8 mouse cellular contexts compared by ENCODE assay signal in the genomic region with DNA sequence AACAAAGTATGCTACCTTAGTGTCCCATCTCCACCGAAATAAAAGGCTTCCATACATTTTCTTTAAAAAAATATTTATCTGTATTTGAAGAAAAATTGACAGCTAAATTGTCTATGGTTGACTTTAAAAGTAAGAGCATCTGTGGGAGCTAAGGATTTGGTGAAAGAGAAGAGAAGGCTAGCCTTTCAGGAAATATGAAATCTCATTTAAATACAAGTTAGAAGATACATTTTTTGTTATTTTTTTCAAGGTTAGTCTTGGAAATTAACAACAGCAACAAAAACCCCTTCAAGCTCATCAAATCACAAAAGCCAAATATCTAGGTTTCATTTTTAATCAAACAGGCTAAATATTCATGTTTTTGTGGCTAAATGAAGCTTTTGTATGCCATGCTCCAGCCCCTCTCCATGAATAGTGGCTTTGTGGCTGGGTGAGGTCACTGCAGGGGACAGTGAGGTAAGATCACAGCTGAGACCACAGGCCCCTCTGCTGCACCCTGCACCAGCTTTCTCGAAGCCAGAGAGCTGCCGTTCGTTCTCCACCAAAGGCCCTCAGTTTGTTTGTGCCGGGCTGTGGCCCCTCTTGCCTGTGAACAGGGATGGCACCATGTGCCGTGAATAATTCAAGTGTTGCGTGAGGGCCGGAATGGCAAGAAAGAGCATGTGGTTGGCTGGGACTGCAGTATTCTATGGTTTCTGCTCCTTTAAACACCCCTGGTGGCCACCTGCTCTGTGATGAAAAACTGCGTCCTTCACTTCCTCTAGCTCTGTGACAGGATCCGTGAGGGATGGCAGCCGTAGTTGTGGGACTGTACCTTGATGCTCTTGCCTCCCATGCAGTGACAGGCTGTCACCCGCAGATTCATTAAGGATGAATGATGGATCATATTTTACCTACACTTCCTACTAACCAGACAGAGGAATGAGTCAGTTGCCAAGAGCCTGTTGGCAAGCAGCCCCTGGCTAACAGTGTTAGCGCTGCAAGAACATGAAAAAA.
A peak's percentile ranks its signal among the peaks of the same experiment; 100 is the strongest.
DNase-seq lines count a peak whose midpoint lies in the region; ATAC-seq and TF ChIP-seq lines count a peak whose summit lies in the region.

No protein-coding gene starts in this region.

- no peak for TF ChIP-seq CTCF in intestine, postnatal 0 days (IDR thresholded peaks at IDR 0.05; ENCODE audit: low read depth)

- DNase-seq in adrenal gland, adult 2 months = peak; percentile 15
- DNase-seq in adrenal gland, adult 8-10 months = no peak
- peak; percentile 8 for DNase-seq in ovary, postnatal 36 days (ENCODE audit: low spot score)
- no peak for DNase-seq in ovary, postnatal 10 days (ENCODE audit: low spot score)
- peak; percentile 79 for DNase-seq in layer of hippocampus, adult 9-11 months
- peak; percentile 7 to 14 for DNase-seq in right cerebral cortex, postnatal 36 days (ENCODE audit: low spot score in 2 of 2)
- no peak for DNase-seq in kidney, adult 11 months

- H3K36me3 ChIP-seq in intestine, postnatal 0 days (ENCODE audit: control insufficient read depth, insufficient read depth) = no peaks in the 10 kb centered on the region

- H3K4me2 ChIP-seq in intestine, postnatal 0 days (replicated peaks; ENCODE audit: low read depth) = no peak overlapping the region

- H3K4me3 ChIP-seq in intestine, postnatal 0 days (ENCODE audit: low read depth, low read length) = no peak overlapping the region

- H3K9ac ChIP-seq in intestine, postnatal 0 days (ENCODE audit: low read depth, low read length) = no peak overlapping the region

- no peaks in the 10 kb centered on the region for H3K27me3 ChIP-seq in intestine, postnatal 0 days (replicated peaks; ENCODE audit: control insufficient read depth, insufficient read depth, low read length)

- 77% methylated on average over 13 of the region's 13 CpGs for WGBS in intestine, postnatal 0 days

- H3K9me3 ChIP-seq in intestine, postnatal 0 days (ENCODE audit: control insufficient read depth) = no peaks in the 10 kb centered on the region

- no peak overlapping the region for H3K27ac ChIP-seq in intestine, postnatal 0 days (ENCODE audit: low read depth, low read length)

- ATAC-seq in intestine, postnatal 0 days = no peak

- no peaks in the 10 kb centered on the region for H3K4me1 ChIP-seq in intestine, postnatal 0 days (replicated peaks; ENCODE audit: control insufficient read depth, insufficient read depth, low read length)

Comparison
In these comparisons a context has a peak if more than half of its experiments do, and no peak if none do; other contexts are left out.
1. DNase-seq: peak in adrenal gland, adult 2 months (single experiment), ovary, postnatal 36 days (single experiment), layer of hippocampus, adult 9-11 months (single experiment) and right cerebral cortex, postnatal 36 days (2 of 2); none in adrenal gland, adult 8-10 months (single experiment), ovary, postnatal 10 days (single experiment) and kidney, adult 11 months (single experiment).